Mouse (Mus musculus) lung, postnatal 4 days (tissue): ENCODE data around the gene Slc25a48.

Source experiments
- DNase-seq, 2 experiments: peaks; one replicate each; pipeline ENCODE4 v3.0.0; 2021

Slc25a48 gene

GRCm38 (mm10) chr13:56450035-56450434 is 11.9 kb downstream of the Slc25a48 start:
- no peak for DNase-seq

DNA sequence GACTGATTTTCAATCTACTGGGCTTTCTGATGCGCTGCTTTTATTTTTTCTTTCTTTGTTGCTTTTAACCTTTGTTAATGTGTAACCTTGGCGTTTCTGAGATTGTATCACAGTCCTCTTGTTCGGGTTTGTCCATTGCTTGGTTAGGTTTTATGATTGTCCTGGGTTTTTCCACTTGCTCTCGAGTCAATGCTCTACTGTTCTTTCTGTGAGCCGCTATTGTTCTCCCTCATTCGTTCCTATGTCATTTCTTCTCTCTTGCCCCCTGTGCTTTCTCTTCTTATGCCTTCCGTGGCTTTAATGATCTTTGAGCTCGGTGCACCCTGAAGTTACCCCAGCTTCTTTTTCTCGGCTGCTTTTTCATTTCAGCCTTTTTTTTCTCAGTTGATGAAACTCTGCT is 19.8 kb downstream of the Slc25a48 start:
- DNase-seq, result no peak

- no peak for DNase-seq
These were observed 23.3 kb downstream of the Slc25a48 start for GRCm38 (mm10) chr13:56461460-56461859.

GRCm38 (mm10) chr13:56462791-56463190 is 24.6 kb downstream of the Slc25a48 start:
- no peak for DNase-seq

- DNase-seq, result no peak
These were observed 25.1 kb downstream of the Slc25a48 start for GRCm38 (mm10) chr13:56463261-56463660.

GRCm38 (mm10) chr13:56463750-56464149 is 25.6 kb downstream of the Slc25a48 start:
- DNase-seq, result no peak

DNA sequence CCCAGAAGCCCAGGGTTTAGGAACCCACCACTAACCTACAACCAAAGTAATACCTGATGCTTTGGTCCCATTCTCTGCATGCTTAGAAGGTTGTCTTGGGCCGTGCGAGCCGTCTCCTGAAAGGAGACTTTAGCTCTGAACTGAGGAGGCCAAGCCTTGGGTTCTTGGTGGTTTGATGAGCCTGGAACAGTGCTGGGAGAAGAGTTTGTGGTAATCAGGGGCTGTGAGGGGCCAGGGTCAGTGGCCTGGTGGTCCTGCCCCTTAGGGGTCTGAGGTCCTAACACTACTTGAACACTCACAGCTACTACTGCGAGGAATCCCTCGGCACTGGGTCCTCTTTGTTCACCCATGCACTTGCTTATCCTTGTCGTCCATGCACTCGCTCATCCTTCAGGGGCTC is 29.6 kb downstream of the Slc25a48 start:
- DNase-seq, result no peak

DNA sequence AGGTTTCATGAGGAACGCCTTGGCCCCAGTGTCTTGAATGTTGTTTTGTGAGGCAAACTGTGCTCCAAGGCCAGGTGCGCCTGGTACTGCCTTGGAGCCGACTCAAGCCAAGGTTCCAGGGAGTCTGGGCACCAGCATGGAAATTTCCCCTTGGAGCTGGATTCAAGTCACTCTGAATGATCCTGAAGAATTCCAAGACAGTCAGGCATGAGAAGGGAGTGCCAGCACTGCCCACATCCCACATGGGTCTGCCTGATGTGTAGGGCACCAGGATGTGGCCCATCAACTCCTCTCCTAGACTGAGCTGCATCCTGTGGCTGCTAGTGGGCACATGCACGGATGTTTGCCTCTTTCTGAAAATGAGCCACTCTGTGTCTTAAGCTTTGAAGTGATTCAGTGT is 30.4 kb downstream of the Slc25a48 start:
- no peak for DNase-seq

DNA sequence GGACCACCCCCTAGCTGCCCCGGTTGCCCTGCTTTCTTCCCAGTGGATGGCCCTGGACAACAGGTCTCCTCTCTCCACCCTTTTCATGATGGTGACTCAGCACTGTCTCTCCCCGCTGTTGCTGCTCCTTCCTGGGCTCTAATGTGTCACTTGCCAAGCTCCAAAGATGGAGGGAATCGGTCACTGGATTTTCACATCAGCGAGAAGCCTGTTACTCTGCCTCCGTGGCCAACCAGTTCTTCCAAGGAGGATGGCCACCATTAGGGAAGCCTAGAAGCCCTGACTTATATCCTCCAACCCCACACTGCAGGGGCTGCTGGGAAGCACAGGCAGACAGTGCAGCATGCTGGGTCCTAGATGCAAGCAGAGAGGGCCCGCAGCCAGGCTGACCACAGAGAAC is 33.1 kb downstream of the Slc25a48 start:
- DNase-seq, result no peak

- peak; percentile 41 to 65 for DNase-seq
These were observed 33.8 kb downstream of the Slc25a48 start for GRCm38 (mm10) chr13:56471951-56472350.

GRCm38 (mm10) chr13:56472661-56473060 is 34.5 kb downstream of the Slc25a48 start:
- DNase-seq, result no peak

DNA sequence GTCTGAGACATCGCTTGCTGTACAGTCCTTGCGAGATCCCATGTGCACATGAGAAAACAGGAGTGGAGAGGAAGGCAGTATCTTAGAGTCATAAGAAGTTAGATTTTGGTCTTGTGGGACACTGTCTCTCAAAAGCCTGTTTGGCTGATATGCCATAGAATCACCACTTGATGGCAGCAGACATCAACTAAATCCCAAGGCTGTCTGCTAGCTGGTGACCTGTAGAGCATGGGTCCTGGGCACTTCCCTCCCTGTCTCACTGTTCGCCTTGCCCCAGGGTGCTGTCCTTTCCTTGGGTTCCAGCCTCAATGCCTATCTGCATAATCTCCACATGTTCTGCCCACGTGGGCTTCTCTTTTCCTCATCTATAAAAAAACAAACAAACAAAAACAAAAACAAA is 37.2 kb downstream of the Slc25a48 start:
- peak in 1 of 2 experiments; percentile 61 for DNase-seq

- DNase-seq, result peak in 1 of 2 experiments; percentile 18
These were observed 38.6 kb downstream of the Slc25a48 start for GRCm38 (mm10) chr13:56476790-56477189.

DNA sequence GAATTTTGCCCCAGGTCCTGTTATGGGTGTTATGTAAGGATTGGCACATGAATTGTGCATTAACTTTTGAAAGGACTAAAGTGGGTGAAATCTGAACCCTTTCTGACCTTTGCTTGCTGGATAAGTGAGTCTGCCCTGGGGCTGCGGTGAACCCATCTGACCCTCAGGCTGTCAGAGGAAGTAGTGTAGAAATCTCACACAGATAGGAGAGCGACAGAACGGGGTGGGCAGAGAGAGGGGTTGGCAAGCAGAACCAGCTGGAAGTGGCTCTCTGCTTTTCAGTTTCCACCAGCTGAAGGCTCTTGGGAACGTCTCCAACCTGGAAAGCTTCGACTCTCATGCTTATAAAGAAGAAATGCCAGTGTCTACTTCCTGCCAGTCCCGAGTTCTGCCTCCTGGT is 39.1 kb downstream of the Slc25a48 start:
- no peak for DNase-seq

- DNase-seq, result no peak
These were observed 39.9 kb downstream of the Slc25a48 start for GRCm38 (mm10) chr13:56478027-56478426.

GRCm38 (mm10) chr13:56482146-56482545 is 44.0 kb downstream of the Slc25a48 start, which contains the start of gene Il9:
TSS of gene Il9 (minus strand) at chr13:56482246.
- no peak for DNase-seq

- no peak for DNase-seq
These were observed 49.9 kb downstream of the Slc25a48 start for GRCm38 (mm10) chr13:56488012-56488411.

- DNase-seq, result no peak
These were observed 56.3 kb downstream of the Slc25a48 start for GRCm38 (mm10) chr13:56494440-56494839.

DNA sequence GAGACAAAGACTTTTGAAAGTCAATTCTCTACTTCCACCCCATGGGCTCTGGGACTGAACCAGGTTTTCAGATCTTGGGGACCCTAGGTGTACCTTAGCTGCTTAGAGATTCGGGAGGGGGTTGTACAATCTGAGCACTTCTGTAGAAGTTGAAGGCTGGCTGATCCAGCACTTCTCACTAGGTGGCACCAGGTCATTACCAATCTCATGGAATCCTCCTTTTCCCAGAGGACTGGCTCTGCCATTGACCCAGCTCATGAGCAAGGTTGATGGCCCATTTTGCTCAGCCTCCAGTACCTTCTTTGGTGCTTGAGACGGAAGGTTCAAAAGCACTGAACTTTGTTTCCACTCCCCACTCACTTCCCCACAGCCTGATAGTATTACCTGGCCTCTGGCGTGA is 62.0 kb downstream of the Slc25a48 start:
- no peak for DNase-seq

DNA sequence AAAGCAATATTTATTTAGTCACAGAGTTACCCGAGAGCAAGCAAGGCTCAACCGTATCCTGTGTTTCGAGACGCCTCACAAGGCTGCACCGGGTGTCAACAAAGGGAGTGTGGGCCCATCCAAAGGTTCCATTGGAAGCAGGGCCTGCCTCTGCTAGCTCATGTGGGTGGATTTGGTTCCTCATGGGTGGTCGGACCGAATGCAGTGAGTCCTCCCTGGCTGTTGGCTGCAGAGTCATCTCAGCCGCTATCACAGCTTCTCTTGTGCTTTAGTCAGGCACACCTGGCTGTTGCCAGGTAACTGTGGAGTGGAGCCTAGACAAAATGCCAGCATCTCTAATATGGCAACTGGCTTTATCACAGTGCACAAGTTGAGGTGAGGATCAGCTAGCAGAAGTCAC is 62.5 kb downstream of the Slc25a48 start:
- no peak for DNase-seq

- no peak for DNase-seq
These were observed 63.8 kb downstream of the Slc25a48 start for GRCm38 (mm10) chr13:56501866-56502420.

DNA sequence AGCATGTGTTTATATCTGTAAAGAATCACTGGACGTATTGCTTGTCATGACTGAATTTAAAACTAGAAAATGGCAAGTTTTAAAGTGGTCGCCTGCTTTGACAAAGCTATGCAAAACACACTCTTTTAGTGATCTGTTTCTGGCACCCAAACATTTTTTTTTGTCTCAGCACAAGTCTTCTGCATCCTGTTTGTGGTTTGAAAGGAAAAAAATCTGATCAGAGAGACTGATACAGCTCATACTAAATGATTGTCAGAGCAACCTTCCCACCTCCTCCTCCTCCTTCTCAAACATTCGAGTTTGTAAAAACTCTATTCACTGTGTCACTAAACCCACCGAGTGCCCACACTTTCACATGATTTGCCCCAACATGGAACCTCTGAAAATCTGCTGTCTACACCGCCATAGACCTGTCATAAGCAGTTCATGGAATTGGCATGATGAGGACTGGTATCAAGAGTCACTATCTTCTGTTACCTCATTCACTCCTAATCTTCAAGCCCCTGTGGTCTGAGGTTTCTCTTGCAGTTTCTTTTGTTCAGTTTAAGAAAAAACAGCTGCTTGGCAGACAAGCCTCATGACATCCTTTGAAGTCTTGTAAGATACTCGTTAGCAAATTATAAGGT is 68.8 kb downstream of the Slc25a48 start:
- DNase-seq, result no peak

- DNase-seq, result no peak
These were observed 71.6 kb downstream of the Slc25a48 start for GRCm38 (mm10) chr13:56509796-56510195.

DNA sequence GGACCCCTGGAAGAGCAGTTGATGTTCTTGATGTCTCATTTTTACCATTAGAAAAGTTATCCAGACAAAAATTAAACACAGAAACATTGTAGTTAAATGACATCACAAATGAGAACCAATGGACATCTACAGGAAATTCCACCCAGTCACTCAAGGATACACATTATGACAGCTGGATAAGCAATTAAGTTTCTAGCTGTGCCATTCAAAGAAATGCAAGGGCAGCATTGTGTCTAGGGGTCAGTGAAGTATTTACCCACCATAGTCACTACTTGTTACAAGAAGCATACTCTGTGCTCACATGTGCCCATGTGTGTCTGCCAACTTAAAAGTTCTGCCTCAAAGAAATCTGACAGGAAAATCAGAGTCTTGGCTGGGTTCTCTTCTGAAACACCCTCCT is 75.4 kb downstream of the Slc25a48 start:
- no peak for DNase-seq

DNA sequence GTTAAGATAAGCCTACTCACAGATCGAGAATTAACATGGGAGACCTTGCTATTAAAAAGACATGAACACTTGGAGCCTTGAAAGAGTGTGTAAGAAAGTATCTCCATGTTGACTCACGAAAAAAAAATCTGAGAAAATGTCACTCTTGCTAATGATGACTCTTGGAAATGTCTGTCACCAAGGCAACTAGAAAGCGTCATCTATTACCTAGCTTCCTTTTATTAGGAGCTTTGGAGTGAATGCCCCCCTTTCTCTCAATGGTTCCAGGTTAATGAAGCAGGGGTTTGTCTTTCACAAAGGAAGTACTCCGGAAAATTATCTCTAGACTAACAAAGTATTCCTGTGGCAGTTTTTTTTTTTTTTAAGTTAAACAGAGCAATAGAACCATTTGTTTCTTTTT is 78.2 kb downstream of the Slc25a48 start:
- no peak for DNase-seq
